Mouse (Mus musculus) ES-Bruce4 (cell line): ENCODE data around the gene Amn. TPM values are rescaled to one million over a fixed set of nuclear protein-coding genes. Genes with fewer than 3 reads are reported as not detected.

Experiments used
- H3K27ac ChIP-seq: 2 replicates; pipeline ENCODE4 v1.5.1; 2012; ENCODE audit warnings: low read length, inconsistent platforms; ENCODE audit not compliant: insufficient read depth
- H3K27me3 ChIP-seq: 2 replicates; pipeline ENCODE4 v1.6.1; 2012; ENCODE audit warnings: mild to moderate bottlenecking, low read length, inconsistent platforms; ENCODE audit not compliant: control insufficient read depth, poor library complexity, insufficient read depth, severe bottlenecking
- H3K36me3 ChIP-seq: 2 replicates; pipeline ENCODE4 v1.6.1; 2012; ENCODE audit warnings: inconsistent platforms, mild to moderate bottlenecking, low read length, moderate library complexity; ENCODE audit not compliant: control insufficient read depth, poor library complexity, insufficient read depth, severe bottlenecking
- H3K4me1 ChIP-seq: one replicate; pipeline ENCODE4 v1.8.1; 2011; ENCODE audit warnings: low read length; ENCODE audit not compliant: control insufficient read depth, insufficient read depth
- H3K4me3 ChIP-seq: 2 replicates; pipeline ENCODE4 v1.5.1; 2011; ENCODE audit warnings: low read depth, mild to moderate bottlenecking, low read length
- H3K9ac ChIP-seq: 2 replicates; pipeline ENCODE4 v1.6.1; 2012; ENCODE audit warnings: low read depth, mild to moderate bottlenecking, inconsistent platforms; ENCODE audit not compliant: poor library complexity, severe bottlenecking
- H3K9me3 ChIP-seq: replicated peaks from 2 replicates; pipeline ENCODE4 v1.6.1; 2012; ENCODE audit warnings: mild to moderate bottlenecking, low read length, inconsistent platforms; ENCODE audit not compliant: control insufficient read depth, poor library complexity, insufficient read depth, severe bottlenecking
- CTCF ChIP-seq: IDR thresholded peaks from one replicate; pipeline ENCODE4 v1.8.1; 2011; ENCODE audit warnings: low read depth, low read length
- EP300 ChIP-seq: IDR thresholded peaks from 2 replicates; pipeline ENCODE4 v1.6.1; 2011; ENCODE audit warnings: low read depth, low read length; ENCODE audit not compliant: insufficient read depth
- POLR2A ChIP-seq: IDR thresholded peaks from one replicate; pipeline ENCODE4 v1.8.1; 2011; ENCODE audit warnings: low read length; ENCODE audit not compliant: insufficient read depth
- polyA plus RNA-seq: library from polyadenylated mRNA; stranded (reverse); fragments of >200 nt; gene quantifications from 2 replicates; pipeline ENCODE4 v1.2.4, GENCODE M21; 2011; ENCODE audit warnings: low read depth; ENCODE audit not compliant: missing spikeins, insufficient read depth, insufficient read length

The Amn gene
- polyA plus RNA-seq, 1 experiment: 1.9 TPM

DNA sequence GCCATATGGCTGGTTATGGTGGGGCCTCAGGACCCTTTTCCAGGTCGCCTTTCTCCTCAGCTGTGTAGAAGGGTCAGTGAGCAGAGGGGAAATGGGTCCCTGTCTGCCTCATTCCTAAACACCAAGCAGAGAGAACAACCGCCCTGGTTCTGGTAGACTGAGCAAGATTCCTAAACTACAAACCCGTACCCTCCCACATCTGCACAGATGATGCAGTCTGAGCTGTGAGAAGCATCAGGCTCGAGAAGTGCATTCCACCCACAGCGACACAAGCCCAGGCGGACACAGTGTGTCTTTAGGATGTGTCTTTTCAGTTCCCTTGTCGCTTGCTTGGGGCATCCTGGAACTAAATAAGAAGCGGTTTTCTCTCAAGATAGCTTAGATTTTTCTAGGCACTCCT, 20.8 kb upstream of the Amn start:
- H3K36me3 ChIP-seq: no peaks in the 10 kb centered on the region

DNA sequence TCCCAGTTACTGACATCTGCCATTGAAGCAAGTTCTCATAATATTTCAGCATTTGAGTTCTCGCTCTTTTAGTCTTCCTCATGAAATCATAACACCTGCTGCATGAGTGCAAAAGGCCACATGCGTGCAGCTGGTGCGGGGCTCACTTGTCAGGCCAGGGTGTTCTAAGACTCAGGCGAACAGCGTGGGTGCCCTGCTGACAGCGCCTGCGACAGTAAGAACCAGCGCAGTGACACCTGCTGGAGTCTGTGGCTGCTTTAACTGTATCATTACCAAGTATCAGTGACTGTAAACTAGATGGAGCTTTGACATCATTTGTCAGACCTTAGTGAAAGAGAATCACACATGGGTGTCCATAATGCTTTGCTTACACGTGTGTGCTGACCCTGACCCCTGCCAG, 19.7 kb upstream of the Amn start:
- Histone ChIP-seq H3K9ac (no peak overlapping the region), H3K27ac (no peak overlapping the region), H3K36me3 (no peaks in the 10 kb centered on the region), H3K4me1 (no peaks in the 10 kb centered on the region), H3K9me3 (no peaks in the 10 kb centered on the region), H3K4me3 (no peak overlapping the region), H3K27me3 (no peaks in the 10 kb centered on the region)
- TF ChIP-seq EP300: no peak
- peak; percentile 12 for TF ChIP-seq CTCF
- TF ChIP-seq POLR2A: no peak

More for the DNA sequence above, 20.8 kb upstream of the Amn start:
- Histone ChIP-seq H3K9me3 (no peaks in the 10 kb centered on the region), H3K27me3 (no peaks in the 10 kb centered on the region), H3K4me1 (no peaks in the 10 kb centered on the region), H3K4me3 (no peak overlapping the region), H3K27ac (no peak overlapping the region), H3K9ac (no peak overlapping the region)
- TF ChIP-seq POLR2A (no peak), EP300 (no peak), CTCF (no peak)

DNA sequence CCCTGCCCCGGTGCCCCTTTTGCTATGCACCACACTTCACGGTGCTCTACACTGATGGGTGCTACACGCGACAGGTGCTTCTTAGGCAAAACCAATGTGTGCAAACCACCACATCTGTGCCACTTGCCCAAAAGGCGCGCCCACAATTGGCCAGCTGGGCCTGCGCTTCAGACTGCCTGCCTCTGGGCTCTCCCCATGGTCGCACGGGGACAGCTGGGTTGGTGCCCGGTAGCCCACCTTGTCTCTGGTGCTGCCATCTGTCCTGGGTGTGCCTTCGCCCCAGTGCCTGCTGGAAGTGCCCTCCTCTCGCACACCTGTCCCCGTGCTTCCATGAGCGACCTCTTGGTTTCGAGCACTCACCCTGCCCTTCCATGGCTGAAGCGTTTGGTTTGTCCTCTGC, 7.2 kb upstream of the Amn start:
- Histone ChIP-seq H3K4me3 (no peak overlapping the region), H3K4me1 (no peaks in the 10 kb centered on the region), H3K36me3 (no peaks in the 10 kb centered on the region), H3K9me3 (no peaks in the 10 kb centered on the region), H3K27me3 (no peaks in the 10 kb centered on the region), H3K27ac (no peak overlapping the region), H3K9ac (no peak overlapping the region)
- TF ChIP-seq EP300 (no peak), POLR2A (no peak)

DNA sequence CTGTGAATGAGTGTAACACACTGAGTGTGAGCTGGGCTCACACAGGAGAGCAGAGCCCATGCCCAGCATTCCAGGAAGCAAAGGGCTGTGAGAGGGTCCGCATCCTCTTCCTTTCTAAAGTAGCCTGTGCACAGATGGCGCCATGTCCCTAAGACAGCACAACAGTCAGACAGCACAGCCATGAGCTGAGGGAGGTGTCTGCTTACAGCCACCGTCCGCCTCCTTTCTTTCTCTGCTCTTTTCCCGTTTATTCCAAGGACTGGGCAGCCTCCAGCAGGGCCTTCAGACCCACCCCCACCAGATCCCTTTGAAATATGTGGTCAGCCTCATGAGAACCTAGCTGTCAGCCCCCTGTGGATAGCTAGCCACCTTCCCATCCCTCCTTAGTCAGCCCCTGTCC, 5.7 kb upstream of the Amn start:
- TF ChIP-seq POLR2A: no peak
- no peak for TF ChIP-seq CTCF
- TF ChIP-seq EP300: no peak
- peaks cover 3% of the 10 kb centered on the region for H3K4me1 ChIP-seq
- H3K9ac ChIP-seq: no peak overlapping the region
- H3K4me3 ChIP-seq: no peak overlapping the region
- no peaks in the 10 kb centered on the region for H3K36me3 ChIP-seq
- no peak overlapping the region for H3K27ac ChIP-seq
- H3K27me3 ChIP-seq: no peaks in the 10 kb centered on the region
- H3K9me3 ChIP-seq: no peaks in the 10 kb centered on the region

DNA sequence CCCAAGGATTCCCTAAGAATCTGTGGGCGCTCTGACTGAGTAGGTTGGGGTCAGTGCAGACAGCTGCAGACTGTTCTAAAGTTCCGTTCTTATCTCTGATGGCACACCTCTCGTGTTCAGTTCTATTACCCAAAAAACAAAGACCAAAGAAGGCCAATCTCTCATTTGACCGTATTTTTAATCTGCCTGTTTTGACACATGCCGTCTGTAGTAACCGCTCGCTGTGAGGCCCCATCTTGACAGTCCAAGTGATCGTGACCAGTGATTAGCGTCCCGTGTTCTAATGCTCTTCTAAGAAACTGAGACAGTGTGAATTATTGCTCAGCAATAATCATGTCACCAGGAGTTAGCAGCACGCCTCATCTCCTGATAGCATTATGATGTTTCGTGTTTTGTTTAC, 4.3 kb upstream of the Amn start:
- H3K4me1 ChIP-seq: peaks cover 3% of the 10 kb centered on the region
- no peak for TF ChIP-seq CTCF
- TF ChIP-seq EP300: no peak
- TF ChIP-seq POLR2A: no peak
- no peaks in the 10 kb centered on the region for H3K27me3 ChIP-seq
- no peak overlapping the region for H3K4me3 ChIP-seq
- H3K27ac ChIP-seq: no peak overlapping the region
- no peaks in the 10 kb centered on the region for H3K9me3 ChIP-seq
- H3K36me3 ChIP-seq: no peaks in the 10 kb centered on the region
- no peak overlapping the region for H3K9ac ChIP-seq

DNA sequence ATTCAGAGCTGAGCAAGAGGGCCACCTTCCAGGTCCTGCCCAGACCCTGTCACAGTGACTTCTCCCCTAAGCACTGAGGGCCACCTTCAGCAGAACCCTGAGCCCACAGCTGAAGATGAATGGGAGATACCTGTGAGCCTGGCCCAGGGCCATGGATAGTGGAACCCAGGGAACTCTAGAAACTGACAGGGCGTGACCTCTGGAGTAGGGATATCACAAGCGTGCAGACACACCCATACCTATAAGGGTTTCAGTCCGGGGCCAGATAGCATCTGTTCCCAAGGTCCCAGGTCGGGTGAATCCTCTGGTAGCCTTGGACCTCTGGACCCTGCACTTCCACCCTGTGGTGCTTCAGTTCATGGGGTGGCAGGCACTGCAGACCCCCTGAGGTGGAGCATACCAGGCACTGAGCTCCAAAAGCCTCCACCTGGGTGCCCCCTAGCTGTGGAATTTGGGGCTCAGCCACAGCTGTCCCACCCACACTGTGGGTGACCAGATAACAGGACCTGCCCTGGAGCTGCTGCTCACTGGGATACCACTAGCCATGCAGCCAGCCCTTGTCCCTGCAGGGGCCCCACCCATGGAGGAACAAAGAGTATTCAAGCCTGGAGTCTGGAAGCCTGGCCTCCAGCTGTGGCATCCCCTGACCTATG, 3.1 kb upstream of the Amn start:
- no peak overlapping the region for H3K27ac ChIP-seq
- TF ChIP-seq CTCF (no peak), POLR2A (no peak), EP300 (no peak)
- no peak overlapping the region for H3K9ac ChIP-seq
- no peaks in the 10 kb centered on the region for H3K9me3 ChIP-seq
- H3K27me3 ChIP-seq: no peaks in the 10 kb centered on the region
- H3K4me3 ChIP-seq: no peak overlapping the region
- no peaks in the 10 kb centered on the region for H3K36me3 ChIP-seq
- H3K4me1 ChIP-seq: peaks cover 3% of the 10 kb centered on the region
